Mouse (Mus musculus) forebrain, embryonic 12.5 days (tissue): ENCODE data around the gene Swsap1. TPM values are rescaled to one million over a fixed set of nuclear protein-coding genes. Genes with fewer than 3 reads are reported as not detected.

Experiments used
- ATAC-seq: fragments of 200-750 bp; cut with Nextera tagmentation; 2 replicates; pipeline ENCODE4 v1.8.0; 2017; ENCODE audit warnings: moderate TSS enrichment; ENCODE audit not compliant: low FRiP score
- H3K27ac ChIP-seq: fragments of 300-500 bp; sonication (generic); 2 replicates; pipeline ENCODE4 v1.5.1; 2016; ENCODE audit warnings: mild to moderate bottlenecking
- H3K27me3 ChIP-seq: fragments of 300-500 bp; sonication (generic); 2 replicates; pipeline ENCODE4 v1.6.1; 2016; ENCODE audit warnings: mild to moderate bottlenecking
- H3K36me3 ChIP-seq: fragments of 300-500 bp; sonication (generic); replicated peaks from 2 replicates; pipeline ENCODE4 v1.6.1; 2016; ENCODE audit warnings: mild to moderate bottlenecking
- H3K4me1 ChIP-seq: fragments of 300-500 bp; sonication (generic); 2 replicates; pipeline ENCODE4 v1.6.1; 2016
- H3K4me2 ChIP-seq: fragments of 300-500 bp; sonication (generic); 2 replicates; pipeline ENCODE4 v1.6.1; 2016; ENCODE audit warnings: mild to moderate bottlenecking, moderate library complexity
- H3K4me3 ChIP-seq: fragments of 300-500 bp; sonication (generic); replicated peaks from 2 replicates; pipeline ENCODE4 v1.5.1; 2016; ENCODE audit warnings: mild to moderate bottlenecking
- H3K9ac ChIP-seq: fragments of 300-500 bp; sonication (generic); 2 replicates; pipeline ENCODE4 v1.6.1; 2016; ENCODE audit warnings: mild to moderate bottlenecking
- H3K9me3 ChIP-seq: fragments of 300-500 bp; sonication (generic); 2 replicates; pipeline ENCODE4 v1.6.1; 2016
- WGBS: fragments of 180-500 bp; shearing (Covaris S2); methylation state at CpG from one replicate; pipeline ENCODE4 v1.1.7; 2016; 5-methylcytosine and 5-hydroxymethylcytosine counted together
- polyA plus RNA-seq: library from polyadenylated mRNA; unstranded; fragments of >200 nt; fragmentation: Nextera tagmentation; extraction: Ambion mirVana; gene quantifications from 2 replicates; pipeline ENCODE4 v1.2.1, GENCODE M21; 2016

The Swsap1 gene
- polyA plus RNA-seq, 1 experiment from 2014 or later = 7.4 TPM

GRCm38 (mm10) chr9:22002194-22003162 lies 46.9 kb downstream of the Swsap1 start, which contains the start of the genes Ccdc151 and Prkcsh:
Ccdc151 (minus strand) TSS chr9:22002634.
Prkcsh (plus strand) TSS chr9:22002806.
- whole genome bisulfite sequencing = 5% methylated on average over 57 of the region's 57 CpGs

GRCm38 (mm10) chr9:22003163-22003554 lies 47.6 kb downstream of the Swsap1 start:
- peak overlapping the region; percentile 85 for H3K4me2 ChIP-seq
- peak overlapping the region; percentile 63 for H3K27ac ChIP-seq
- under 1% methylated on average over 18 of the region's 18 CpGs for WGBS
- ATAC-seq = no peak; the same call in 1 of the 2 replicates
- peaks cover 29% of the 10 kb centered on the region for H3K4me1 ChIP-seq
- H3K4me3 ChIP-seq = peak overlapping the region; percentile 66
- H3K36me3 ChIP-seq = peaks cover 45% of the 10 kb centered on the region
- H3K9me3 ChIP-seq = no peaks in the 10 kb centered on the region
- peak overlapping the region; percentile 80 for H3K9ac ChIP-seq
- H3K27me3 ChIP-seq = no peaks in the 10 kb centered on the region

More at GRCm38 (mm10) chr9:22002194-22003162, 46.9 kb downstream of the Swsap1 start, which contains the start of the genes Ccdc151 and Prkcsh:
- Histone ChIP-seq H3K27me3 (no peaks in the 10 kb centered on the region), H3K4me1 (peaks cover 29% of the 10 kb centered on the region), H3K27ac (peak within 1 kb of the TSS; percentile 78), H3K9me3 (no peaks in the 10 kb centered on the region), H3K4me2 (peak within 1 kb of the TSS; percentile 85), H3K9ac (peak within 1 kb of the TSS; percentile 80), H3K36me3 (peaks cover 38% of the 10 kb centered on the region), H3K4me3 (peak within 1 kb of the TSS; percentile 66)
- ATAC-seq = peak; percentile 99

GRCm38 (mm10) chr9:22004546-22004945 lies 49.0 kb downstream of the Swsap1 start:
- ATAC-seq = no peak
- Histone ChIP-seq H3K9ac (no peak overlapping the region), H3K27ac (no peak overlapping the region), H3K9me3 (no peaks in the 10 kb centered on the region), H3K36me3 (peaks cover 57% of the 10 kb centered on the region), H3K4me1 (peaks cover 29% of the 10 kb centered on the region), H3K4me2 (peak overlapping the region; percentile 85; the same call in 1 of the 2 replicates), H3K27me3 (no peaks in the 10 kb centered on the region), H3K4me3 (no peak overlapping the region)
- 95% methylated on average over 12 of the region's 12 CpGs for WGBS

Other genes with a start within 250 kb of the Swsap1 start
- gene Ldlr, start 232.3 kb upstream of the Swsap1 start, polyA plus RNA-seq = 34.1 and 40.3 TPM in 2 replicates
- gene Spc24, start 195.5 kb upstream of the Swsap1 start, polyA plus RNA-seq = 112 and 118 TPM in 2 replicates
- 6.1 and 6.2 TPM in 2 replicates for gene Kank2, start 157.0 kb upstream of the Swsap1 start, polyA plus RNA-seq
- gene Angptl8, start 120.2 kb upstream of the Swsap1 start, polyA plus RNA-seq = 0.45 TPM in 1 of 2 replicates, not detected in the other
- gene Dock6, start 103.1 kb upstream of the Swsap1 start, polyA plus RNA-seq = 17.5 and 18.9 TPM in 2 replicates
- 12.4 and 13.1 TPM in 2 replicates for gene Rab3d, start 37.6 kb upstream of the Swsap1 start, polyA plus RNA-seq
- 5.2 and 5.8 TPM in 2 replicates for gene Ccdc159, start 28.3 kb upstream of the Swsap1 start, polyA plus RNA-seq
- gene Tmem205, start 28.2 kb upstream of the Swsap1 start, polyA plus RNA-seq = 32.9 and 33.3 TPM in 2 replicates
- gene Plppr2, start 18.7 kb upstream of the Swsap1 start, polyA plus RNA-seq = 37.0 and 40.9 TPM in 2 replicates
- 2.0 and 4.1 TPM in 2 replicates for gene Epor, start 7.8 kb downstream of the Swsap1 start, polyA plus RNA-seq
- 2.1 and 3.4 TPM in 2 replicates for gene Rgl3, start 33.7 kb downstream of the Swsap1 start, polyA plus RNA-seq
- gene Ccdc151, start 46.9 kb downstream of the Swsap1 start, polyA plus RNA-seq = 5.0 and 5.3 TPM in 2 replicates
- gene Prkcsh, start 47.1 kb downstream of the Swsap1 start, polyA plus RNA-seq = 88.5 and 95.0 TPM in 2 replicates
- 57.2 and 73.7 TPM in 2 replicates for gene Elavl3, start 96.3 kb downstream of the Swsap1 start, polyA plus RNA-seq
- not detected in 2 replicates for gene Gm49318, start 115.5 kb downstream of the Swsap1 start, polyA plus RNA-seq
- gene Zfp653, start 115.6 kb downstream of the Swsap1 start, polyA plus RNA-seq = 15.8 and 16.4 TPM in 2 replicates
- gene Ecsit, start 129.7 kb downstream of the Swsap1 start, polyA plus RNA-seq = 35.0 and 39.0 TPM in 2 replicates
- gene Cnn1, start 143.5 kb downstream of the Swsap1 start, polyA plus RNA-seq = 2.3 and 3.9 TPM in 2 replicates
- 178 and 186 TPM in 2 replicates for gene Elof1, start 161.4 kb downstream of the Swsap1 start, polyA plus RNA-seq
- 3.6 and 6.6 TPM in 2 replicates for gene Acp5, start 180.0 kb downstream of the Swsap1 start, polyA plus RNA-seq
- 63.2 and 65.8 TPM in 2 replicates for gene Pigyl, start 201.1 kb downstream of the Swsap1 start, polyA plus RNA-seq
- gene Zfp872, start 232.3 kb downstream of the Swsap1 start, polyA plus RNA-seq = 0.10 and 0.31 TPM in 2 replicates